Mouse (Mus musculus): ENCODE results near the gene P2ry6. TPM values are rescaled to one million over a fixed set of nuclear protein-coding genes. Genes with fewer than 3 reads are reported as not detected.

Gene P2ry6
- polyA plus RNA-seq, 1 experiment from 2014 or later: 3.8 TPM

DNA sequence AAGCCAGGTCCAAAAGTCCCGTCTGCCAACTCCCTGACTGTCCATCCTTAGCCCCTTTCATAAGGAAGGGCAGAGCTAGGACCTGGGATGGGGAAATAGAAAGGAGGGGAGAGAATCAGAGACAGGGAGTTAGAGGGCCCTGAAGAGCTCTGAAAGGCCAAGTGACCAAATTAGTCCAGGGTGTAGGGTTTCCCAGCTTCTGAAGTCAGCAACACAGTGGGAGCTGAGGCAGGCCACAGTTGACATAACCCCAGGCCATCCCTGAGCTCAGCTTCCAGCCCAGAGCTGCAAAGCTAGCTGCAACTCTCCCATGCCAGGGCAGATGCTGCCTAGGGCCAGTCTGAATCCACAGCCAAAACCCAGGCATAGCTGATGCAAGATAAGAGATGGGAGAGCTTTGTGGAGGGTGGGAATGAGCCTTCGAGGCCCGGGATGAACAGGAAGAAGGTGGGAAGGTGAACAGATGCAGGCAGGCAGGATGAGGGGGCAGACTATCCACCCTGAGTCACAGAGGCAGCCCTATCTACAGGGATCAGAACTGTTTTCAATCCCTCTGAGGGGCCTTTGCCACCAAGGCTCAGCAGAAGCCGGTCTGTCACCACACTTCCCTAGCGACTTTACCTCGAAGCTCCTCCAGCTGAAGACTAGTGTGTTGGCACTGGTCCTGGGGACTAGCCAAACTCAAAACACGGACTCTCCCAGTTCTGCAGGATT, 47.0 kb downstream of the P2ry6 start:
- Histone ChIP-seq H3K9me3 (replicated peaks) (no peaks in the 10 kb centered on the region), H3K27ac (peak overlapping the region; percentile 55), H3K4me1 (replicated peaks) (peaks cover 82% of the 10 kb centered on the region), H3K36me3 (0 out of 2 replicates have a peak, but pooled peaks cover under 1% of the 10 kb centered on the region), H3K9ac (peak overlapping the region; percentile 87), H3K27me3 (no peaks in the 10 kb centered on the region), H3K4me2 (peak overlapping the region; percentile 90), H3K4me3 (peak overlapping the region; percentile 75)
- no peak for ATAC-seq (replicated peaks; ENCODE audit: insufficient number of reproducible peaks, insufficient read depth, low FRiP score, low read depth)
- WGBS: 7% methylated on average over 7 of the region's 7 CpGs

DNA sequence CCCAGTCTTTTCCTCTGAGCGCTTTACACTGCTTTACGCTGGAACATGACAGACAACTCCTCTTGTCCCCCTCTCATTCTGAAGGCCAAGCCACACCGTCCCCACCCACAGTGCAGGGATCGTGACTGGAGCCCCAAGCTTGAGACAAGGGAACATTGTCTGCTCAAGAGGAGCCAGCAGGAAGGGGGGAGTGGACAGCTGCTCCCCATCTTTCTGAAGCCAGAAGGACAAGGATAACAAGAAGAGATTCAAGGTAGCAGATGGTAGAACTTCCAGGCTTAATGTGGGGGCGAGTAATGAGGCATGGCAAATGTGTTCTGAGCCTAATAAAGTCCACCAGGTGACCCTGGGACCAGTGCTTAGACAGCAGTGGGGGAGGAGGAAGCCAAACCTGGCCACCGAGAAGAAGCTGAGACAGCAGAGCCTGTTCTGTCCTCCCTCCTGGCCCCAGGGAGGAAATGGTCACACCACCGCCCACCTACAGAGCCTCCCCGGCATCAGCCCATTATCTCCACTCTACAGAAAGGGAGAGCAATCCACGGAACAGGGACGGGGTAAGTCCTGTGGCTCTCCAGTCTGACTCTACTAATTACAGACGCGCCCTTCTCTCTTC, 48.0 kb downstream of the P2ry6 start:
- Histone ChIP-seq H3K9ac (peak overlapping the region; percentile 87), H3K4me1 (replicated peaks) (peaks cover 91% of the 10 kb centered on the region), H3K4me2 (peak overlapping the region; percentile 90), H3K9me3 (replicated peaks) (no peaks in the 10 kb centered on the region), H3K27ac (peak overlapping the region; percentile 55), H3K36me3 (0 out of 2 replicates have a peak, but pooled peaks cover 3% of the 10 kb centered on the region), H3K27me3 (no peaks in the 10 kb centered on the region), H3K4me3 (peak overlapping the region; percentile 75)
- no peak for ATAC-seq (replicated peaks; ENCODE audit: insufficient number of reproducible peaks, insufficient read depth, low FRiP score, low read depth)
- WGBS: 24% methylated on average over 12 of the region's 12 CpGs

DNA sequence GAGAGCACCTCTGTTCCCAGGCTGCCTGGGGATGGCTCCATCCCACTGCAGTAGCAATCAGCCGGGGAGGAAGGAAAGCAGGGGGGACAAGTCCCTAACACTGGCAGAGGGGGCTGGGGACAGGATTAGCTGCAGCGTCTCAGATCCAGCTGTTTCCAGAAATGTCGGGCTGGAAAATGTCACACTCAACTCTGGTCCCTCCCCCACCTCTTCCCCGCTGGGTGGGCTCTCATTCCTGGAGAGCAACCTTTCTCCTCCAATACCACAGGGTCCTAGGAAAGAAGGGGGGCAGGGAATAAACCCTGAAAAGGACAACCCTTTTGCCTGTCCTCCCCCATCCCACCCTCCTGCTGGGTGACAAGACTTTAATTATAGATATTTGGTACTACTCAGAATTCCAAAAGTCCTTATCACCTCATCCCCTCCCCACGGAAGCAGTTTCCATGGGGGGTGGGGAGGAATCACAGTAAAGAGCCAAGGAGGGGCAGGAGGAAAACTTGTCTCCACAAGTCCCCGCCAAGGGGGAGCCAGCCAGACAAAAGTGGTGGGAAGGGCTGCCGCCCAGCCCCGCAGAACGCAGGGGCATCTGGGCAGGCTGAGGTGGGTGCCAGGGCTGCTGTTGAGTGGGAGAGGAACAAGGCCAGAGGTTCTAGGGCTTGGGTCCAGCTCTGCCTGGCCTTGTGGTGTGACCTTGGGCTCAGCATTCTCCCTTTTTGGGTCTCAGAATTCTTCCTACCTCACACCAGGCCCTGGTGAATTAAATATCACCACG, 49.6 kb downstream of the P2ry6 start:
- WGBS: 22% methylated on average over 10 of the region's 10 CpGs
- H3K4me1 ChIP-seq (replicated peaks): peaks cover 95% of the 10 kb centered on the region
- H3K36me3 ChIP-seq: 0 out of 2 replicates have a peak, but pooled peaks cover 3% of the 10 kb centered on the region
- H3K4me2 ChIP-seq: peak overlapping the region; percentile 90
- ATAC-seq (replicated peaks; ENCODE audit: insufficient number of reproducible peaks, insufficient read depth, low FRiP score, low read depth): 0 out of 2 replicates have a peak, but pooled peaks have one; percentile 13
- no peaks in the 10 kb centered on the region for H3K9me3 ChIP-seq (replicated peaks)
- H3K27me3 ChIP-seq: no peaks in the 10 kb centered on the region
- peak overlapping the region; percentile 25 for H3K27ac ChIP-seq
- H3K9ac ChIP-seq: peak overlapping the region; percentile 16
- H3K4me3 ChIP-seq: peak overlapping the region; percentile 75

DNA sequence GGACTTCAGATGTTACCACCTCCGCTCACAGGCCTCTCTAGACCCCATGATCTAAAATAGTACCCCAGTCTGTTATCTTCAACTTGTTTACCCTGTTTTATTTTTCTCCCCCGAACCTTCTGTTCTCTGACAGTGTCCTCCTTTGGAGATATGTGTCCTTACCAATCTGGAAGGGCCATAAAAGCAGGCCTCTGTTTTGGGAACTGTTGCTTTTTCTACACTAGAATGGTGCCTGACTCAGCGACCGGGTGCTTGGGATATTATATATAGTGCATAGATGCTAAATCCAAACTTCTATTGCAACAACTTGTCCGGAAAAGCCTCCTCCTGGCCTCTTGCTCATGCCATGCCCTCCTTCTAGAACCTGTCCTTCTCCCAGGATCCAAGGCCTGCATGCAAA, 50.2 kb downstream of the P2ry6 start:
- Histone ChIP-seq H3K9me3 (replicated peaks) (no peaks in the 10 kb centered on the region), H3K36me3 (0 out of 2 replicates have a peak, but pooled peaks cover 3% of the 10 kb centered on the region), H3K27ac (peak overlapping the region; percentile 25)

DNA sequence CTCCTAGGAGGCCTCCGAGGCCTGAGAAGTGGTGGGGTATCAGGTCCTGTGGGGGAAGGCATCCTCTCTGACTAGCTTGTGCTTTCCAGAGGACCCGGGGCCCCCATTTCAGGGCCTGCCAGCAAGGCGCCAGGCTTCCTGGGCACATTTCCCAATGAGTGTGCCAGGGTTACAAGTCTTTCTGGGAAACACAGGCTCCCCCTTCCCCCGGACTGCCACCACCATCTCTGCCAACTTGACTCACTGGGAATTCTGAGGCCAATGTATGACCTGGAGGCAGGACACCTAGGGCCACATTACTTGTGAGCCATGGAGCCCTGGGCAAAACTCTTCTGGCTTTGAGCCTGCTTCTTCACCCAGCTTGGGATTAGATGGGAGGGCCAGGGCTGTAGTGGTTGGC, 51.5 kb downstream of the P2ry6 start:
- Histone ChIP-seq H3K9me3 (replicated peaks) (no peaks in the 10 kb centered on the region), H3K27me3 (no peaks in the 10 kb centered on the region), H3K9ac (0 out of 2 replicates have a peak overlapping the region, but pooled peaks have one; percentile 11), H3K27ac (peak overlapping the region; percentile 50), H3K4me3 (no peak overlapping the region), H3K4me1 (replicated peaks) (peaks cover 95% of the 10 kb centered on the region), H3K36me3 (0 out of 2 replicates have a peak, but pooled peaks cover 3% of the 10 kb centered on the region), H3K4me2 (no peak overlapping the region)
- ATAC-seq (replicated peaks; ENCODE audit: insufficient number of reproducible peaks, insufficient read depth, low FRiP score, low read depth): no peak
- WGBS: 65% methylated on average over 4 of the region's 4 CpGs

More for the DNA sequence above, 50.2 kb downstream of the P2ry6 start:
- 70% methylated on average over 5 of the region's 5 CpGs for WGBS
- ATAC-seq (replicated peaks; ENCODE audit: insufficient number of reproducible peaks, insufficient read depth, low FRiP score, low read depth): no peak
- peak overlapping the region; percentile 19; the same call in 1 of the 2 replicates for H3K9ac ChIP-seq
- H3K27me3 ChIP-seq: no peaks in the 10 kb centered on the region
- H3K4me1 ChIP-seq (replicated peaks): peaks cover 95% of the 10 kb centered on the region
- peak overlapping the region; percentile 75 for H3K4me3 ChIP-seq
- H3K4me2 ChIP-seq: peak overlapping the region; percentile 90

DNA sequence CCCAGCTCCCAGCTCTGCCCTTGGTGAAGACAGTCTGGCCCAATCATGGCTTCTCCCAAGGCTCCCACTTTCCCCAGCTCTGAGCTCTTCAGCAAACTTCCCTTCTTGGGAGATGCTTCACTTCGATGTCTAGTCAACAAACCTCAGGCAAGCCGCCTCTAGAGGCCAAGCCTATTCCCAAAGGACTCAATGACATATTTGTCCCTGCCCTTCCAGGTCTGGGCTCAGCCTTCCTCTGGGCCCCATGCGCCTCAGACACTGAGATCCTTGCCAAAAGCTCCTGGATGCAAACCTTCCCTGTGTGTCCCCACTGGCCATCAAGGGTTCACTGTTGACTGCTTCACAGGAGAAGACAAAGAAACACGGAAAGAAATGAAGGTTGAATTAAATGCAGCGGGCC, 53.2 kb downstream of the P2ry6 start:
- H3K27ac ChIP-seq: no peak overlapping the region
- ATAC-seq (replicated peaks; ENCODE audit: insufficient number of reproducible peaks, insufficient read depth, low FRiP score, low read depth): no peak
- H3K4me2 ChIP-seq: no peak overlapping the region
- no peaks in the 10 kb centered on the region for H3K9me3 ChIP-seq (replicated peaks)
- H3K36me3 ChIP-seq: 0 out of 2 replicates have a peak, but pooled peaks cover 3% of the 10 kb centered on the region
- 81% methylated on average over 5 of the region's 5 CpGs for WGBS
- peaks cover 95% of the 10 kb centered on the region for H3K4me1 ChIP-seq (replicated peaks)
- no peak overlapping the region for H3K9ac ChIP-seq
- no peak overlapping the region for H3K4me3 ChIP-seq
- no peaks in the 10 kb centered on the region for H3K27me3 ChIP-seq

DNA sequence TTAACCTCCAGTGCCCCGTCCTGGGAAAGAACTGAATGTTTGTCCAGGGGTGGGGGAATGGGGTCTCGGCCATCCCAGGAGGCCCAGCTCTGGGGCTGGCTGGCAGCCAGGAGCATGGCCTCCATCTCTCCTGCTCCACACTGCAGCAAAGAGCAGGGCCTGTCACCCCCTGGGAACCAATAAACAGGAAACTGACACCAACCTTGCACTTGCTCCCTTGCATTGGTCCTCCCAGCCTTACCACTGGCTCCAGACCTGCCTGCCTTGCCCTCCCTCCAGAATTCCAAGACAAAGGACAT, 54.7 kb downstream of the P2ry6 start:
- 0% methylated on average over 2 of the region's 2 CpGs for WGBS
- peak overlapping the region; percentile 13; the same call in 1 of the 2 replicates for H3K4me2 ChIP-seq
- no peaks in the 10 kb centered on the region for H3K27me3 ChIP-seq
- no peaks in the 10 kb centered on the region for H3K9me3 ChIP-seq (replicated peaks)
- H3K36me3 ChIP-seq: 0 out of 2 replicates have a peak, but pooled peaks cover 3% of the 10 kb centered on the region
- peaks cover 95% of the 10 kb centered on the region for H3K4me1 ChIP-seq (replicated peaks)
- no peak overlapping the region for H3K9ac ChIP-seq
- no peak overlapping the region for H3K4me3 ChIP-seq
- no peak for ATAC-seq (replicated peaks; ENCODE audit: insufficient number of reproducible peaks, insufficient read depth, low FRiP score, low read depth)
- H3K27ac ChIP-seq: peak overlapping the region; percentile 73

DNA sequence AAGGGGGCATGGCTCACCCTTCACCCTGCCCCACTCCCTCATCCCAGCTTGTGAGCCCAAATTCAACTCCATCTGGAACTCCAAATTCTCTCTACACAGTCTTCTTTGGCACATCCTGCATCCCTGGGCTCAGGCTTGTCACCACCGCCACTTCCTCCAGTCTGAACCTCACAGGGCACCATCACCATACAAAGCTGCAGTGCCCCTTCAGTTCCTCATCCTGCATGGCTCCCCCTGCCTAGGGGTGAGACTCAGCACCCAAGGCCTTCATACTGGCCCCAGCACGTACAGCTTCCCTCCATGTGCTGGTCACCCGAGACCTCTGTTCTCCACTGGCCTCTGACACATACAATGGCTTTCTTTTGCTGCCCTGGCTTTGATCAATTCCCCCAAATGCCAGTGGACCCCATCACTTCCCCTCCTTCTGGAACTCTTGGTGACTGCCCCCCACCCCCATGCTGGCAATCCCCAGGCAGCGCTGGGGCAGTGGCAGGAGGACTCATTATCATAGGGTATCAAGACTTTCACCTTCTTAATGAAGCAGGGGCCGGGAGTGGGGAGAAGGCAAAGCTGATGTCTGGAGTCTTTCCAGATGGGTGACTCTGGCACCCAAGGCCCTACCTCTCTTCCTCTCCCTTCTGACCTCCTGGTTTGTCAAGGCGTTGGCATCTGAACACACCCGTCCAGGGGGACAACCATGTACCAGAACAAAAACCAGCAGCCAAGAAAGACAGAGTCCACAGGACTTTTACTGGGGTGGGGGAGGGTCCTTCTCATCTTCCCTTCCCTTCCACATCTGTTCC, 55.2 kb downstream of the P2ry6 start:
- WGBS: 50% methylated on average over 7 of the region's 7 CpGs
- Histone ChIP-seq H3K4me3 (no peak overlapping the region), H3K27me3 (no peaks in the 10 kb centered on the region), H3K4me1 (replicated peaks) (peaks cover 95% of the 10 kb centered on the region), H3K27ac (peak overlapping the region; percentile 73), H3K9me3 (replicated peaks) (no peaks in the 10 kb centered on the region), H3K9ac (no peak overlapping the region), H3K4me2 (peak overlapping the region; percentile 13; the same call in 1 of the 2 replicates), H3K36me3 (0 out of 2 replicates have a peak, but pooled peaks cover 3% of the 10 kb centered on the region)
- no peak for ATAC-seq (replicated peaks; ENCODE audit: insufficient number of reproducible peaks, insufficient read depth, low FRiP score, low read depth)

DNA sequence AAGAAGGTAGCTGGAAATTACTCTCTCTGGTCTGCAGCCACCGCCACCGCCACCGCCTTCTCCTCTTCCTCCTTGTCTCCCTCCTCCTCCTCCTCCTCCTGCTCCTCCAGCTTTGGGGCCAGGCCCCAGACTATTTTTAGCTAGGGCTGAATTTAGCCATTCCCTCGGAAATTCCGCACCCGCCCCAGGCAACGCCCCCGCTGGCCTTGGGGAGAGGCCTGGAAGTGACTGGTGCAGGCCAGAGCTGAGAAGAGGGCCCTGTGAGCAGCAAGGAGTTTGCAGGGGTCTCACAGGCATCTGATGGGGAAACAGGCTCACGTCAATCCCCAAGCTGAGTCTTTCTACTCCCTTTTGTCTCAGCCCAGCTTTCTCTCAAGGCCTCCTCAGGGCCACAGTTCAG, 56.3 kb downstream of the P2ry6 start:
- Histone ChIP-seq H3K27ac (peak overlapping the region; percentile 73), H3K36me3 (0 out of 2 replicates have a peak, but pooled peaks cover 3% of the 10 kb centered on the region), H3K4me1 (replicated peaks) (peaks cover 94% of the 10 kb centered on the region), H3K4me3 (no peak overlapping the region), H3K27me3 (no peaks in the 10 kb centered on the region), H3K4me2 (peak overlapping the region; percentile 37), H3K9me3 (replicated peaks) (no peaks in the 10 kb centered on the region), H3K9ac (peak overlapping the region; percentile 11; the same call in 1 of the 2 replicates)
- WGBS: 13% methylated on average over 6 of the region's 9 CpGs
- ATAC-seq (replicated peaks; ENCODE audit: insufficient number of reproducible peaks, insufficient read depth, low FRiP score, low read depth): peak; percentile 47

DNA sequence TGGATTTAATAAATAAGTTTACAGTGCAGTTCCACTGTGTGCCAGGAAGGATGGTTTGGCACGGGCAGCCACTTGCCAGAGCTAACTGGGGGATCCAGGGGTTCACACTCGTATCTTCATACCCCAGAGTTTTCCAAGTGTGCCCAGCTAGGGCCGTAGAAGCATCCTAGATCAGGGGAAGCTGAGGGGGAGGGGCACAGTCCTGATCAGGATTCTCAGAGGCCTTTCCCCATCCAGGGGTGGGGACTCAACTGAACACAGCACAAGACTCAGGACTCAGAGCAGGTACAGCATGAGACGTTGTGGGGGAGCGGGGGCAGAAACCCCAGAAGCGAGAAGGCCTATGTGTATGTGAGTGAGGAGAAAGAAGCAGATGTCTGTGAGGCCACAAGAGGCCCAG, 56.7 kb downstream of the P2ry6 start:
- Histone ChIP-seq H3K27me3 (no peaks in the 10 kb centered on the region), H3K27ac (peak overlapping the region; percentile 73), H3K4me3 (no peak overlapping the region), H3K4me2 (peak overlapping the region; percentile 37), H3K36me3 (0 out of 2 replicates have a peak, but pooled peaks cover 3% of the 10 kb centered on the region), H3K4me1 (replicated peaks) (peaks cover 93% of the 10 kb centered on the region), H3K9ac (0 out of 2 replicates have a peak overlapping the region, but pooled peaks have one; percentile 11), H3K9me3 (replicated peaks) (no peaks in the 10 kb centered on the region)
- WGBS: 44% methylated on average over 6 of the region's 6 CpGs
- ATAC-seq (replicated peaks; ENCODE audit: insufficient number of reproducible peaks, insufficient read depth, low FRiP score, low read depth): no peak
